Mouse (Mus musculus): ENCODE results near the gene Cfap97d2. TPM values are rescaled to one million over a fixed set of nuclear protein-coding genes. Genes with fewer than 3 reads are reported as not detected.

The Cfap97d2 gene
- polyA plus RNA-seq, 1 experiment from 2014 or later, result 1.7 TPM

GRCm38 (mm10) chr8:13671246-13672003, 34.3 kb upstream of the Cfap97d2 start:
- no peaks in the 10 kb centered on the region for H3K9me3 ChIP-seq (ENCODE audit: control insufficient read depth, low read length)
- no peak for ATAC-seq (ENCODE audit: low FRiP score)
- no peak overlapping the region for H3K4me3 ChIP-seq (replicated peaks; ENCODE audit: low read length)
- WGBS, result 89% methylated on average over 10 of the region's 10 CpGs
- no peak for DNase-seq (ENCODE audit: low spot score)
- no peaks in the 10 kb centered on the region for H3K27me3 ChIP-seq (ENCODE audit: control insufficient read depth, insufficient read depth, low read length)
- no peak overlapping the region for H3K9ac ChIP-seq
- no peak overlapping the region for H3K27ac ChIP-seq
- H3K4me2 ChIP-seq (replicated peaks), result no peak overlapping the region
- no peaks in the 10 kb centered on the region for H3K36me3 ChIP-seq (replicated peaks; ENCODE audit: control insufficient read depth, insufficient read depth)
- peaks cover 34% of the 10 kb centered on the region for H3K4me1 ChIP-seq (replicated peaks; ENCODE audit: control insufficient read depth, insufficient read depth, low read length)

DNA sequence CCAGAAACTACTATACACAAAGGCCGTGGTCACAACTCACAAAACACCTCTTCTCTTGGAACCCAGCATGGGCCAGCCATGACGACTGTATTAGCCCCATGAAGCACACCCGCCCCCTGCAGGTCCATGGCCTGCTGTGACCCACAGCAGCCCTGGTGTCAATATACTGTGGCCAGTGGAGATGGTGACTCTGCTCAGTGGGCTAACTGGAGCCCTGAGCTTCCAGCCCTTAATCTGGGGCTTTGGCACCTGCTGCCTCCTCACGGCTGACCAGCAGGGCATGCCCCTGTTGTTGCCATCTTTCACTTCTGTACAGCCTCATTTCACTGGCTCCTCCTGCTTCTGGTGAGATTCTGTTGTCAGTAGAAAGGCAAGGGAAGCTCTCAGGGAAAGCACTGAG, 32.5 kb upstream of the Cfap97d2 start:
- 65% methylated on average over 4 of the region's 4 CpGs for WGBS
- H3K27me3 ChIP-seq (ENCODE audit: control insufficient read depth, insufficient read depth, low read length), result no peaks in the 10 kb centered on the region
- no peaks in the 10 kb centered on the region for H3K36me3 ChIP-seq (replicated peaks; ENCODE audit: control insufficient read depth, insufficient read depth)
- no peak for DNase-seq (ENCODE audit: low spot score)
- ATAC-seq (ENCODE audit: low FRiP score), result no peak
- H3K9ac ChIP-seq, result no peak overlapping the region
- H3K27ac ChIP-seq, result 0 out of 2 replicates have a peak overlapping the region, but pooled peaks have one; percentile 47
- no peak overlapping the region for H3K4me3 ChIP-seq (replicated peaks; ENCODE audit: low read length)
- no peaks in the 10 kb centered on the region for H3K9me3 ChIP-seq (ENCODE audit: control insufficient read depth, low read length)
- peaks cover 38% of the 10 kb centered on the region for H3K4me1 ChIP-seq (replicated peaks; ENCODE audit: control insufficient read depth, insufficient read depth, low read length)
- 0 out of 2 replicates have a peak overlapping the region, but pooled peaks have one; percentile 78 for H3K4me2 ChIP-seq (replicated peaks)

DNA sequence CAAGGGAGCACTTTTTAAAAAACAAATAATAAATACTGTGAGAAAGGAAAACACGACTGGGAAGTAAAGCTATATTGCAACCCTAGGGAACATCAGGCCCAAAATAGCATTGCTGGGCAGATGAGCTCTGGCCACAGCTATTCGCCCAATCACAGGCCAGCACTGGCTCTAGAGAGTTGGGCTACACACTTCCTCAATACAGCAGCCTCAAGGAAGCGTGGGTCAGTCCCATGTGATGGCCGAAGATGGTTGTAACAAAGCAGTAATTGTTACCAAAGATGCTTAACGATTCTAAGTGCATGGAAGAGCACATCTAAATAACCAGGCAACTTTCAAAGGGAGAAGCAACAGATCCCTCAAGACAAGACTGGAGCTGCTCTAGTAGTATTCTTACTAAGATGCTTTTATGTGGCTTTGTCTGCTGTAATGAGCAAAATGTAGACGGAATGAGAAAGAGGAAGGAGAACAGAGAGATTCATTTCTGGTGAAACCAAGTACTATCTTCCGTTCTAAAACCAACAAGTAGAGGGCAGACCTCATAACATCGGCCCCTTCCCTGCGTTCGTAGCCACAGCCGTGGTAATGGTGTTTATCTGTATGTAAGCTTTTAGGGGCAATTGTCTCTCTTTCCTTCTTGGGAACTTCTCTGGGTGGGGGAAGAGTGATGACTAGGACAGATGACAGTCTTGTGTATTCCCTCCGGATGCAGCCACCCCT, 31.2 kb upstream of the Cfap97d2 start:
- Histone ChIP-seq H3K36me3 (replicated peaks; ENCODE audit: control insufficient read depth, insufficient read depth) (no peaks in the 10 kb centered on the region), H3K4me2 (replicated peaks) (peak overlapping the region; percentile 78), H3K27ac (0 out of 2 replicates have a peak overlapping the region, but pooled peaks have one; percentile 47), H3K4me1 (replicated peaks; ENCODE audit: control insufficient read depth, insufficient read depth, low read length) (peaks cover 38% of the 10 kb centered on the region), H3K9ac (peak overlapping the region; percentile 29; the same call in 1 of the 2 replicates), H3K27me3 (ENCODE audit: control insufficient read depth, insufficient read depth, low read length) (no peaks in the 10 kb centered on the region), H3K9me3 (ENCODE audit: control insufficient read depth, low read length) (no peaks in the 10 kb centered on the region), H3K4me3 (replicated peaks; ENCODE audit: low read length) (no peak overlapping the region)
- 56% methylated on average over 12 of the region's 12 CpGs for WGBS
- DNase-seq (ENCODE audit: low spot score), result no peak
- ATAC-seq (ENCODE audit: low FRiP score), result no peak

DNA sequence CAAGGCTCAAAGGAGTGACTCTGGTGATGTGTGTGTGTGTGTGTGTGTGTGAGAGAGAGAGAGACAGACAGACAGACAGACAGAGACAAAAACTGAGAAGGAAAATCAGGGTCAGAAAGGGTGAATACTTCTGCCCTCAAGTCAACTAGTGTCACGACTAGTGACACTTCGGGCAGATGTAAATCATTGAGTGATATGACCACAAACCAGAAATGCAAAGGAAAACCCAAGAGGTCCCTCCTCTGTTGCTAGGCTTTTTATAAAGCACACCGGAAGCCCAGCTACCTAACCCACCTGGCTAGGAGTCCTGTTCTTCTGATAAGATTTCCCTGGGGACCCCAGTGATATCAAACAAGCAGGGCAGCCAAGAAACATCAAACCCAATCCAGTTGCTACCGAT, 30.6 kb upstream of the Cfap97d2 start:
- peaks cover 38% of the 10 kb centered on the region for H3K4me1 ChIP-seq (replicated peaks; ENCODE audit: control insufficient read depth, insufficient read depth, low read length)
- H3K27me3 ChIP-seq (ENCODE audit: control insufficient read depth, insufficient read depth, low read length), result no peaks in the 10 kb centered on the region
- DNase-seq (ENCODE audit: low spot score) (no peak), ATAC-seq (ENCODE audit: low FRiP score) (no peak)
- no peaks in the 10 kb centered on the region for H3K36me3 ChIP-seq (replicated peaks; ENCODE audit: control insufficient read depth, insufficient read depth)
- H3K4me3 ChIP-seq (replicated peaks; ENCODE audit: low read length), result peak overlapping the region; percentile 83
- peak overlapping the region; percentile 81 for H3K9ac ChIP-seq
- H3K27ac ChIP-seq, result peak overlapping the region; percentile 94; the same call in 1 of the 2 replicates
- WGBS, result 68% methylated on average over 4 of the region's 4 CpGs
- no peaks in the 10 kb centered on the region for H3K9me3 ChIP-seq (ENCODE audit: control insufficient read depth, low read length)
- H3K4me2 ChIP-seq (replicated peaks), result peak overlapping the region; percentile 78

GRCm38 (mm10) chr8:13675524-13675923, 30.2 kb upstream of the Cfap97d2 start:
- Histone ChIP-seq H3K4me1 (replicated peaks; ENCODE audit: control insufficient read depth, insufficient read depth, low read length) (peaks cover 38% of the 10 kb centered on the region), H3K4me3 (replicated peaks; ENCODE audit: low read length) (peak overlapping the region; percentile 83), H3K27me3 (ENCODE audit: control insufficient read depth, insufficient read depth, low read length) (no peaks in the 10 kb centered on the region), H3K27ac (peak overlapping the region; percentile 94), H3K4me2 (replicated peaks) (peak overlapping the region; percentile 78), H3K9me3 (ENCODE audit: control insufficient read depth, low read length) (no peaks in the 10 kb centered on the region), H3K36me3 (replicated peaks; ENCODE audit: control insufficient read depth, insufficient read depth) (no peaks in the 10 kb centered on the region), H3K9ac (peak overlapping the region; percentile 81)
- DNase-seq (ENCODE audit: low spot score) (no peak), ATAC-seq (ENCODE audit: low FRiP score) (no peak)
- WGBS, result 44% methylated on average over 8 of the region's 8 CpGs

GRCm38 (mm10) chr8:13676302-13676700, 29.4 kb upstream of the Cfap97d2 start:
- H3K27ac ChIP-seq, result peak overlapping the region; percentile 94
- H3K4me3 ChIP-seq (replicated peaks; ENCODE audit: low read length), result peak overlapping the region; percentile 83
- no peaks in the 10 kb centered on the region for H3K27me3 ChIP-seq (ENCODE audit: control insufficient read depth, insufficient read depth, low read length)
- H3K4me2 ChIP-seq (replicated peaks), result peak overlapping the region; percentile 78
- H3K9ac ChIP-seq, result peak overlapping the region; percentile 81
- peaks cover 38% of the 10 kb centered on the region for H3K4me1 ChIP-seq (replicated peaks; ENCODE audit: control insufficient read depth, insufficient read depth, low read length)
- under 1% methylated on average over 12 of the region's 12 CpGs for WGBS
- H3K9me3 ChIP-seq (ENCODE audit: control insufficient read depth, low read length), result no peaks in the 10 kb centered on the region
- ATAC-seq (ENCODE audit: low FRiP score), result 0 out of 2 replicates have a peak, but pooled peaks have one; percentile 16
- H3K36me3 ChIP-seq (replicated peaks; ENCODE audit: control insufficient read depth, insufficient read depth), result no peaks in the 10 kb centered on the region
- peak; percentile 63 for DNase-seq (ENCODE audit: low spot score)

GRCm38 (mm10) chr8:13676701-13677412, 28.8 kb upstream of the Cfap97d2 start:
- ATAC-seq (ENCODE audit: low FRiP score), result peak; percentile 71
- Histone ChIP-seq H3K27ac (peak overlapping the region; percentile 94), H3K36me3 (replicated peaks; ENCODE audit: control insufficient read depth, insufficient read depth) (no peaks in the 10 kb centered on the region), H3K4me2 (replicated peaks) (peak overlapping the region; percentile 78), H3K4me3 (replicated peaks; ENCODE audit: low read length) (peak overlapping the region; percentile 83), H3K9ac (peak overlapping the region; percentile 81), H3K4me1 (replicated peaks; ENCODE audit: control insufficient read depth, insufficient read depth, low read length) (peaks cover 38% of the 10 kb centered on the region), H3K27me3 (ENCODE audit: control insufficient read depth, insufficient read depth, low read length) (no peaks in the 10 kb centered on the region), H3K9me3 (ENCODE audit: control insufficient read depth, low read length) (no peaks in the 10 kb centered on the region)
- under 1% methylated on average over 47 of the region's 47 CpGs for WGBS
- DNase-seq (ENCODE audit: low spot score), result peak; percentile 79

- peak within 1 kb of the TSS; percentile 94 for H3K27ac ChIP-seq
- DNase-seq (ENCODE audit: low spot score) (peak; percentile 94), ATAC-seq (ENCODE audit: low FRiP score) (peak; percentile 98)
- H3K9ac ChIP-seq, result peak within 1 kb of the TSS; percentile 81
- H3K9me3 ChIP-seq (ENCODE audit: control insufficient read depth, low read length), result no peaks in the 10 kb centered on the region
- H3K4me3 ChIP-seq (replicated peaks; ENCODE audit: low read length), result peak within 1 kb of the TSS; percentile 83
- peaks cover 38% of the 10 kb centered on the region for H3K4me1 ChIP-seq (replicated peaks; ENCODE audit: control insufficient read depth, insufficient read depth, low read length)
- peak within 1 kb of the TSS; percentile 78 for H3K4me2 ChIP-seq (replicated peaks)
- no peaks in the 10 kb centered on the region for H3K27me3 ChIP-seq (ENCODE audit: control insufficient read depth, insufficient read depth, low read length)
- under 1% methylated on average over 42 of the region's 42 CpGs for WGBS
- H3K36me3 ChIP-seq (replicated peaks; ENCODE audit: control insufficient read depth, insufficient read depth), result no peaks in the 10 kb centered on the region
Measured at GRCm38 (mm10) chr8:13677413-13677883, 28.2 kb upstream of the Cfap97d2 start, which contains the start of gene Rasa3. Gene Rasa3 (minus strand): TSS chr8:13677603.
